Mouse (Mus musculus): ENCODE data around the gene Exosc7. TPM values are rescaled to one million over a fixed set of nuclear protein-coding genes. Genes with fewer than 3 reads are reported as not detected.
A peak's percentile ranks its signal among the peaks of the same experiment; 100 is the strongest.

Gene Exosc7
- polyA plus RNA-seq (2016; fragmentation: Nextera tagmentation; extraction: Ambion mirVana): 116 and 123 TPM in 2 replicates

DNA sequence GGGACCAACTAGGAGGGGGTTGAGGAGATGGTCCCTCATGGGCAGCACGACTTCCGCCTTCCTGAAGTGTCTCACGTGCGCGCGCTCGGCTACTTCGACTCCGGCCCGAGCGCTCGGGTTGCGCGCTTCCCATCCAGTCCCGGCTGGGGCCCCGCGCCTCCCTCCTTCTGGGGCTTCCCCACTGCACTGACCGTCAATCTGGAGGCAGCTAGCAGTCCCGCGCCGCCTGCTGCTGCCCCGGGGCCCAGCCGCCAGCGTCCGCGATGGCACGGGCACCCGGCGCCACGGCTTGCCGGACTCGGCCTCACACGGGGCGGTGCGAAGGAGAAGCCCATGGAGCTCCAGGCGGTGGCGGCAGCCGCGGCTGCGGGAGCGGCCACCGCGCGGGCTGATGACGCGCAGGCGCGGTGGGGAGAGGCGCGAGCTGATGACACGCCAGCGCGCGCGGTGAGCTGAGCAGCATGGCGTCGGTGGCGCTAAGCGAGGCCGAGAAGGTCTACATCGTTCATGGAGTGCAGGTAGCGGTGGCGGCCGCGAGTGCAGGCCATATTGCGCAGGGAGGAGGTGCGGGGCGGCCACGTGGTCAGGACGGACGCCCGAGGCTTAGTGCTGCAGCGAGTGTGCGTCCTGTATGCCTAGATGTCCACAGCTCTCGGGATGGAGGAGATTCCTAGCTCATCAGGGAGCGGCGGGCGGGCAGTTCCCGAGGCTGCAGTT lies at the start of gene Exosc7, which contains the start of gene Zdhhc3:
Gene Exosc7, plus strand, starts transcription at position 411 of the 717 bp plus-strand sequence.
Gene Zdhhc3, minus strand, starts transcription at position 401 of the 717 bp plus-strand sequence.
- under 1% methylated on average over 74 of the region's 79 CpGs for WGBS (ENCODE audit: insufficient replicate concordance)
- peaks cover 46% of the 10 kb centered on the region for H3K4me1 ChIP-seq
- H3K36me3 ChIP-seq: peaks cover 37% of the 10 kb centered on the region
- H3K9me3 ChIP-seq (replicated peaks): no peaks in the 10 kb centered on the region
- ATAC-seq: peak; percentile 93
- peak within 1 kb of the TSS; percentile 90 for H3K4me2 ChIP-seq
- H3K27ac ChIP-seq: peak within 1 kb of the TSS; percentile 92
- no peaks in the 10 kb centered on the region for H3K27me3 ChIP-seq (replicated peaks)
- peak within 1 kb of the TSS; percentile 92 for H3K9ac ChIP-seq
- H3K4me3 ChIP-seq: peak within 1 kb of the TSS; percentile 84

DNA sequence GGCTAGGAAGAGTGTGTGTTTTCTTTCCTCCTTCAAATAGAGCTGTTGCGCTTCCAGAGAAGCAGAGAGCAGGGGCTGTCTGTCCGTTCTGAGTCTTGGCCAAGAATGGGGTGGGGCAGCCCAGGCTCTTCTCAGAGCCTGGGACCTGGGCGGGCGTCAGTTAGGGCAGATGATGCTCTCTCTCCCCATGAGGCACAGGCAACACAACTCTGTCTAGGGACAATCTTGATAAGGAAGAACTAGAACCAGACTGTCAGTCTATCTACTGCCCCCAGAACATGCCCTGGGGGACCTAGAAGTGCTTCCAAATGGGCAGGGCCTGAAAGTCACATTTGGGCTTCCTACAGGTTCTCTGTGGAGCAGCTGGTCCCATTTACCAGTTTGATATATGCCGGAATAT lies 33.9 kb upstream of the Exosc7 start:
- Histone ChIP-seq H3K4me3 (no peak overlapping the region), H3K27ac (no peak overlapping the region), H3K4me2 (no peak overlapping the region), H3K27me3 (replicated peaks) (no peaks in the 10 kb centered on the region), H3K9ac (no peak overlapping the region), H3K4me1 (peaks cover 12% of the 10 kb centered on the region), H3K36me3 (peaks cover 99% of the 10 kb centered on the region), H3K9me3 (replicated peaks) (no peaks in the 10 kb centered on the region)
- WGBS (ENCODE audit: insufficient replicate concordance): 50% methylated on average over 5 of the region's 5 CpGs
- ATAC-seq: peak; percentile 83

DNA sequence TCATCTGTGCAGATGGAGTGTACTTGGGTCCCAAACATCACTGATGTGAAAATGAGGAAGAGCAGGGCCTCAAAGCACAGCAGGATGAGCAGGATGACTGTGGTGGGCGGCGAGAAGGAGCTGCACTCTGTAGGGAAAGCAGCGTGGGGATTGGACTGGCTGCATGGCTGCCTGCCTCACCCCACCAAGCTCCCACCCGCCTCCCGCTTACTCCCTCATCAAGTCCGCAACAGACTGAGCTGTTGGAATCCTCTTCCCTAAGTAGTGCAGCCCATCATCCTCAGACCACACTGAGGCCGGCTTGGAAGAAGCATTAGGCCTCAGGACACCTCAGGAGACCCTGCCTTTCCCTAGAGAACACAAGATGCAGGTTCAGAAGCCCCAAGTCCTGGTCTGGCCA lies 32.7 kb upstream of the Exosc7 start:
- Histone ChIP-seq H3K4me2 (no peak overlapping the region), H3K36me3 (peaks cover 99% of the 10 kb centered on the region), H3K4me3 (no peak overlapping the region), H3K4me1 (peaks cover 12% of the 10 kb centered on the region), H3K9me3 (replicated peaks) (no peaks in the 10 kb centered on the region), H3K9ac (no peak overlapping the region), H3K27me3 (replicated peaks) (no peaks in the 10 kb centered on the region), H3K27ac (no peak overlapping the region)
- no peak for ATAC-seq
- 87% methylated on average over 7 of the region's 7 CpGs for WGBS (ENCODE audit: insufficient replicate concordance)

DNA sequence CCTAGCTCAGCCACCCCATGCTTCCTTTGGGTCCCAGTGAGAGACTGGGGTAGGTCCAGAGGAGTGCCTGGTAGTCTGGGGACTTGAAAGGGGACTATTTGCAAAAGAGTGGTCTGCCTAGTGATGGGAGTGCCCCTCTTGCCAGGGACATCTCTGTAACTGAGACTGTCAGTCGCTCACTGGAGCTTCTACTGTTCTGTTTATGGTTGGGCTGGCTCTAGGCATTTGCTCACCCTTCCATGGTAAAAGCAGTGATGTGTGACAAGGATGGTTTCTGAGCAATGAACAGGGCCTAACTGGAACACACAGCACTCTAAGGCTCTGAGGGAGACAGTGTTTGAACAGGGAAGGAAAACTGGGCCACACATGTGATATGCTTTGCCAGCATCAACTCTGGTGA lies 32.2 kb upstream of the Exosc7 start:
- Histone ChIP-seq H3K27ac (no peak overlapping the region), H3K27me3 (replicated peaks) (no peaks in the 10 kb centered on the region), H3K9ac (no peak overlapping the region), H3K4me2 (no peak overlapping the region), H3K9me3 (replicated peaks) (no peaks in the 10 kb centered on the region), H3K36me3 (peaks cover 99% of the 10 kb centered on the region), H3K4me1 (peaks cover 12% of the 10 kb centered on the region), H3K4me3 (no peak overlapping the region)
- 90% methylated on average over 1 of the region's 1 CpGs for WGBS (ENCODE audit: insufficient replicate concordance)
- no peak for ATAC-seq

DNA sequence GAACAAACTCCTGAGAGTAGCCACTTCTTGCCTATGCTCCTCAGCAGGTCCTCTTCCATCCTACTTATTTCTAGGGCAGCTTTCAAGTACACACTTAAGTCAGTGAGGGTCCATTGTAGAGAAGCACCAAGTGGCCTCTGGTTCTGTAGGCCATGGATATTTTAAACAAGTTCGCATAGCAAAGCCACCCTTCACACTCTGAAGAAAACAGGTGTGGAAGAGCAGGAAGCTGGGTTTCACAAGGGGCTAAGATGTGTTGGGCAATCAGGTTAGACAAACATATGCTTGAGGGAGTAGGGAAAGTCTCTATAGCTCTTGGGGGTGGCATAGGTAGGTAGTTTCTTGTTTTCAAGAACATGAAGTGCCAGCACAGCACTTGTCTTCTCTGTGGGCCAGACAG lies 27.6 kb upstream of the Exosc7 start:
- no peak for ATAC-seq
- 77% methylated on average over 1 of the region's 1 CpGs for WGBS (ENCODE audit: insufficient replicate concordance)
- Histone ChIP-seq H3K27ac (no peak overlapping the region), H3K4me3 (no peak overlapping the region), H3K4me2 (no peak overlapping the region), H3K36me3 (peaks cover 99% of the 10 kb centered on the region), H3K9me3 (replicated peaks) (no peaks in the 10 kb centered on the region), H3K4me1 (no peaks in the 10 kb centered on the region), H3K27me3 (replicated peaks) (no peaks in the 10 kb centered on the region), H3K9ac (no peak overlapping the region)

DNA sequence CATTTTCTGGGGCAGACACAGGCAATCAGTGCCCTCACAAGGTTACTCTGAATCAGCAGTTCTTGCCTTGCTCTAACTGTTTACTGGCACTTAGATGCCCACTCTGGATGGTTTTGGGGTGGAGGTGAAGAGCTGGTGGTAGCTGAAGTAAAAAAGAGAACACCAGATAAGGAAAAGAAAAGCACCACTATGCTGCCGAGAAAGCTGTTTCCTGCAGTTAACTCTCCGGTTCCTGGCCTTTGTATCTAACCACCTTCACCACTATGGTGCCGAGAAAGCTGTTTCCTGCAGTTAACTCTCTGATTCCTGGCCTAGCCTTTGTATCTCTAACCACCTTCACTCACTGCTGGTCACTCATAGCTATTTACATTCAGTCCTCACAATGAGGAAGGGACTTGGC lies 25.5 kb upstream of the Exosc7 start:
- Histone ChIP-seq H3K4me1 (no peaks in the 10 kb centered on the region), H3K9me3 (replicated peaks) (no peaks in the 10 kb centered on the region), H3K4me3 (no peak overlapping the region), H3K9ac (no peak overlapping the region), H3K4me2 (no peak overlapping the region), H3K27me3 (replicated peaks) (no peaks in the 10 kb centered on the region), H3K36me3 (peaks cover 96% of the 10 kb centered on the region), H3K27ac (no peak overlapping the region)
- 14% methylated on average over 3 of the region's 3 CpGs for WGBS (ENCODE audit: insufficient replicate concordance)
- no peak for ATAC-seq

DNA sequence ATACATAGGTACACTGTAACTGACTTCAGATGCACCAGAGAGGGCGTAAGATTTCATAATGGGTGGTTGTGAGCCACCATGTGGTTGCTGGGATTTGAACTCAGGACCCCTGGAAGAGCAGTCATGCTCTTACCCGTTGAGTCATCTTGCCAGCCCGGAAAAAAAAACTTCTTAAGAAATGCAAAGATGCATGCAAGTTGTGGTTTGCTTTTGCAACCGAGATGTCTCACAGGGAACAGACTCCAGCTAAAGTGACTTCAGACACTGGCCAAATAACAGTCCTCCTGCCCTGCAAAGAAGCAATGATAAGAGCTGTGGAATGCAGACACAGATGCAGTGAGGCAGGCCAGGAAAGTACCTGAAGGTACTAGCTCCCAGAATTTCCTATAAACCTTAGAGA lies 22.2 kb upstream of the Exosc7 start:
- no peak overlapping the region for H3K27ac ChIP-seq
- peaks cover 88% of the 10 kb centered on the region for H3K36me3 ChIP-seq
- no peak overlapping the region for H3K4me2 ChIP-seq
- 75% methylated on average over 4 of the region's 4 CpGs for WGBS (ENCODE audit: insufficient replicate concordance)
- no peak for ATAC-seq
- H3K27me3 ChIP-seq (replicated peaks): no peaks in the 10 kb centered on the region
- no peak overlapping the region for H3K9ac ChIP-seq
- H3K9me3 ChIP-seq (replicated peaks): no peaks in the 10 kb centered on the region
- no peaks in the 10 kb centered on the region for H3K4me1 ChIP-seq
- no peak overlapping the region for H3K4me3 ChIP-seq

DNA sequence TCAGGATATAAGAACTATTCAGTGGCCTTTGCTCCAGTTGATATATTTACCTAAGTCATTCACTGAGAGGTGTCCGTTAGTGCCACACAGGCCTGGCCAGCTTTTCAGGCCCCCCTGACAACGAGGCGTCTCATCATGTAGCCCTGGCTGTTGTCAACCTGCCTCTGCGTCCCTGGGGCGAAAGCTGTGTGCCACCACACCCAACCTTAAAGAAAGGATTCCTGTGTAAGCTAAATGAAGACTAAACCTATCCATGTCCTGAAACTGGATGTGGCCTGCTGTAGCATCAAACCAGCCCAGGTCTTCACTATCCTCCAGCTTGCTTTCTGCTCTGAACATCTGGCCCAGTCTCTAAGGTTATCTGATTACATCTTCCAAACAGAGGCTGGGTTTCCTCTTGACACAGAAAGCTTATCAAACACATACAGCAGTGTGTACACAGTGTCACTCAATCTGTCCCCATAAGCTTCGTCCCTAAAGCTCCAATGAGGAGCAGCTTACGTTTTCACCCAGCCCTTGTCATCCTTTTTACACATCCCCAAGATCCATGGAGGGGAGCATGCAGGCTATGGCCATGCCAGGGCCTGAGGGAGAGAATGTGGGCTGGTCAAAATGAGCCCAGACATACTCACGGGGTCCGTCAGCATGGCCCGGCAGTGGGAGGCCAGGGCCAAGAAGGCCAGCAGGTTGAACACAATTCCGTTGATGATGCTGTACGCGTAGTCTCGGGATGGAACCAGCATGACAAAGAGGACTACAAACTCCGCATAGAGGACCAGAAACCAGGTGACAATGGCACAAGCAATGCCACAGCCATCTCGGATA lies 13.2 kb upstream of the Exosc7 start:
- WGBS (ENCODE audit: insufficient replicate concordance): 82% methylated on average over 16 of the region's 16 CpGs
- Histone ChIP-seq H3K36me3 (peaks cover 75% of the 10 kb centered on the region), H3K9me3 (replicated peaks) (no peaks in the 10 kb centered on the region), H3K27me3 (replicated peaks) (no peaks in the 10 kb centered on the region), H3K4me2 (no peak overlapping the region), H3K4me1 (peaks cover 21% of the 10 kb centered on the region), H3K27ac (no peak overlapping the region), H3K4me3 (no peak overlapping the region), H3K9ac (no peak overlapping the region)
- ATAC-seq: peak; percentile 63

DNA sequence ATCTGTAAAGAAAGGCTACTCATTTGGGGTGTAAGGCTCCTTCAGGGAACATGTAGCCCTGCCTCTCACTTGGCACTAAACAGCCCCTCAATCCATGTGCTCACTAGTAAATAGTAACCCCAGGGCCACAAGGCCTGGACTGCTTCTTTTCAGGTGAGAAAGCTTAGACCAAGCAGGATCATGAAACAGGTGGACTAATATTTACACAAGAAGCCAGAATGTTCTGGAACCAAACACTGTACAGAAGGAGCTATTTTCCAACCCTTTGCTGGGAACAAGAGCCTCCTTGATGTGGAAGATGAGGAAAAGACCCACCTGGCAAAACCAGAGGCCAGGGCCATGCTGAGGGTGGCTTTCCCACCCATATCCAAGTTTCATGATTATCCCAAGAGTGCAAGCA lies 9.6 kb upstream of the Exosc7 start:
- Histone ChIP-seq H3K4me3 (no peak overlapping the region), H3K9me3 (replicated peaks) (no peaks in the 10 kb centered on the region), H3K27ac (no peak overlapping the region), H3K4me2 (no peak overlapping the region), H3K4me1 (peaks cover 23% of the 10 kb centered on the region), H3K36me3 (peaks cover 65% of the 10 kb centered on the region), H3K27me3 (replicated peaks) (no peaks in the 10 kb centered on the region), H3K9ac (no peak overlapping the region)
- no peak for ATAC-seq

DNA sequence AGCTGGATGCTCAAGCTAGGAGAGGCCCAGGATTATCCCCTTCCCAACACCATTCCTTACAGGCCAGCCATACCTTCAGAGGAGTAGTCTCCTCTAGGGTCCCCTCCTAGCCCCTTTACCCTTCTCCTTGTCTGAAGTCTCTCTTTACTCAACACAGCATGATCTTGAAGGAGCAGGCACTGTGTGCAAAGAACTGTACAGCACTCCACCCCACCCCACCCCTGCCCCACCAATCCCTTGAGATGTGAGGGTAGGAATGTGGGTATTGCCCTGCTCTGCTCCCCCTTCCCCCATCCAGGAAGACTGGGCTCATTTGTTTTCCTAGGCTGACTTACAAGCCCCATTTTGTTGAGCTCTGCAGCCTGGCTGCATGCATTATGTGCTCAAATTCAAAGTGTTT lies 8.7 kb upstream of the Exosc7 start:
- no peak for ATAC-seq
- no peaks in the 10 kb centered on the region for H3K9me3 ChIP-seq (replicated peaks)
- H3K27me3 ChIP-seq (replicated peaks): no peaks in the 10 kb centered on the region
- H3K27ac ChIP-seq: no peak overlapping the region
- peaks cover 63% of the 10 kb centered on the region for H3K36me3 ChIP-seq
- peaks cover 27% of the 10 kb centered on the region for H3K4me1 ChIP-seq
- H3K4me3 ChIP-seq: no peak overlapping the region
- no peak overlapping the region for H3K9ac ChIP-seq
- no peak overlapping the region for H3K4me2 ChIP-seq

DNA sequence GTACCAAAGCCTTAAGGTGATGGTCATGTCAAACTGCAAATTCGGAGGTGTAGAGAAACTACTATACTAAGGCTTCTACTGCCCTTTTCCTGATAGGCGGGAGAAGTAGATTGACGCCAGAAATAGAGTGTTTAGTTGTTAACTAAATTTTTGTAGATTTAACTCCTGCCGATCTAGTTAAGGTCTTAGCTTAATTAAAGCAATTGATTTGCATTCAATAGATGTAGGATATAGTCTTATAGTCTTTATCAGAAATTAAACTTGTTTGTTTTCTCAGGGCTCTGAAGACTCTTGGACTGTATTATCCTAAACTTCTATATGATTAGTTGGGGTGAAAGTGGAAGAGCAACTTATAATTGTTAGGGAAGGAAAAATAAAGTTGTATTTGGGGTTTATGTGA lies 5.8 kb upstream of the Exosc7 start:
- WGBS (ENCODE audit: insufficient replicate concordance): 82% methylated on average over 4 of the region's 4 CpGs
- Histone ChIP-seq H3K4me3 (no peak overlapping the region), H3K9ac (no peak overlapping the region), H3K36me3 (peaks cover 45% of the 10 kb centered on the region), H3K9me3 (replicated peaks) (no peaks in the 10 kb centered on the region), H3K27me3 (replicated peaks) (no peaks in the 10 kb centered on the region), H3K4me1 (peaks cover 37% of the 10 kb centered on the region), H3K27ac (no peak overlapping the region), H3K4me2 (no peak overlapping the region)
- ATAC-seq: no peak

DNA sequence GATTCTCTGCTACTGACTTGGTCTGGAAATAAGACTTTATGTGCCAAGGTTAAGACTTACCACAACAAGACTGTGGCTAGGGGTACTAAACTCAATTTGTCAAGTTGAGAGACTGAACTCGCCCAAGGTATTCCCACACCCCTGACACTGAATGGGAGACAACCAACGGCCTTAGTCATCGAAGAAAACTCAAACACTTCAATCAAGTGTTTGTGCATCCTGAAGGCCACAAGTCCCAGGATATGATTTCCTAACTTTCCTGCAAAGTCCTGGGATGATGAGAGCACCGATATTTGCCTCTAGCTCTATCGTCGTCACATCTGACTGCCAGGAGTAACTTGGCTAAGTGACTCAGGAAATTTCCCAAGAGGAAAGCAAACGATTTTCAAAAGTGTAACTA lies 3.8 kb upstream of the Exosc7 start:
- ATAC-seq: no peak
- Histone ChIP-seq H3K27ac (no peak overlapping the region), H3K4me3 (no peak overlapping the region), H3K27me3 (replicated peaks) (no peaks in the 10 kb centered on the region), H3K9me3 (replicated peaks) (no peaks in the 10 kb centered on the region), H3K4me1 (peaks cover 46% of the 10 kb centered on the region), H3K4me2 (no peak overlapping the region), H3K36me3 (peaks cover 38% of the 10 kb centered on the region), H3K9ac (no peak overlapping the region)
- WGBS (ENCODE audit: insufficient replicate concordance): 77% methylated on average over 7 of the region's 7 CpGs

Measured in liver, embryonic 12.5 days (tissue).